Mouse (Mus musculus): ENCODE results near the gene Plekha6. TPM values are rescaled to one million over a fixed set of nuclear protein-coding genes. Genes with fewer than 3 reads are reported as not detected.

Gene Plekha6
- polyA plus RNA-seq, 1 experiment from 2014 or later, result 22.2 TPM

DNA sequence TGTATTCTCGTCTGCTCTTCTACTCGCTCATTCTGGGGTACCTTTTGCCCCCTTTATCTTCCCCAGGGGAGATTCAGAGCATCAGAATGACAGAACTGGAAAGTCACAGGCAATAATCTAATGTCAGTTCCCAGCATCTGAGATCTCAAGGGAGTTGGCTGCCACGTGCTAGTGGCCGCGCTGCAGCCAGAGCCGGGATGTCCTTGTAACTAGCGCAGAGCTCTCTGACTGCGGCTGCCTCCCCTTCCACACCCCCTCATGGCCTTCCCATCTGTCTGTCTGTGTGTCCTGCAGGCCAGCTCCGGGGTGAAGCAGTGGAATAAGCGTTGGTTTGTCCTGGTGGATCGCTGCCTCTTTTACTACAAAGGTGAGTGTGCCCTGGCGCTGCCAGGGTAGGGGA is 100.4 kb downstream of the Plekha6 start:
- DNase-seq (ENCODE audit: low spot score) (no peak), ATAC-seq (ENCODE audit: low FRiP score) (no peak)
- Histone ChIP-seq H3K4me2 (replicated peaks) (no peak overlapping the region), H3K4me3 (replicated peaks; ENCODE audit: low read length) (no peak overlapping the region), H3K4me1 (replicated peaks; ENCODE audit: control insufficient read depth, insufficient read depth, low read length) (peaks cover 17% of the 10 kb centered on the region), H3K27ac (no peak overlapping the region), H3K9me3 (ENCODE audit: control insufficient read depth, low read length) (no peaks in the 10 kb centered on the region), H3K9ac (no peak overlapping the region), H3K36me3 (replicated peaks; ENCODE audit: control insufficient read depth, insufficient read depth) (peaks cover 52% of the 10 kb centered on the region), H3K27me3 (ENCODE audit: control insufficient read depth, insufficient read depth, low read length) (no peaks in the 10 kb centered on the region)
- WGBS, result 42% methylated on average over 12 of the region's 12 CpGs

DNA sequence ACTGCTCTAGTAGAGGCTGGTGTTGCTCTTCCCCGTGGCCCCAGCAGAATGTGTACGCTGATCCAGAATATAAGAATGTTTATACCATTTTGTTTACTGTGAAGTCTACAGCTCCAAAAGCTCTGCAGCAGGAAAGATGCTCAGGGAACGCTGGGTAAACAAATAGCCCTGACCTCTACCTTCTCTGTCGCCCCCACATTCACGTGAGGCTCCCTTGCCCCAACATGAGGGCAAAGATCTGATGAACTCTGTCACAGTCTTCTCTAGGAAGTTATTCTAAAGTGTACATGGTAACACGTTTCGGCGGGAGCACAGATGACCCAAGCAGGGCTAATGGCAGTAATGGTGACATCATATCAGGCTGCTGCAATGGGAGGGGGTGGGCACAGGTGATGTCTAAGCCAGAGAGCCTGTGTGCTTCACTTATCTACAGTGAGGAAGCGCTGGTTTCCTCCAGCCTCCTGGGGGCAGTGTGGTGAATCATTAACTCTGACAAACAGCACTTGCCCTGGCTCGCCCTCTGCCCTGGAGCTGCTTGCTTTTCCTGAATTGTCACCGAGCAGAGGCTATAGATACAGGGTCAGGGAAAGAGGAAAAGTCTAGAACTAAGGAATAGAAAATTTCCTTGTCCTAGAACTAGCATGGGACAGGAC is 101.2 kb downstream of the Plekha6 start:
- peaks cover 17% of the 10 kb centered on the region for H3K4me1 ChIP-seq (replicated peaks; ENCODE audit: control insufficient read depth, insufficient read depth, low read length)
- no peaks in the 10 kb centered on the region for H3K9me3 ChIP-seq (ENCODE audit: control insufficient read depth, low read length)
- H3K36me3 ChIP-seq (replicated peaks; ENCODE audit: control insufficient read depth, insufficient read depth), result peaks cover 52% of the 10 kb centered on the region
- WGBS, result 64% methylated on average over 11 of the region's 11 CpGs
- H3K4me2 ChIP-seq (replicated peaks), result no peak overlapping the region
- ATAC-seq (ENCODE audit: low FRiP score) (no peak), DNase-seq (ENCODE audit: low spot score) (no peak)
- H3K9ac ChIP-seq, result no peak overlapping the region
- no peak overlapping the region for H3K27ac ChIP-seq
- H3K4me3 ChIP-seq (replicated peaks; ENCODE audit: low read length), result no peak overlapping the region
- H3K27me3 ChIP-seq (ENCODE audit: control insufficient read depth, insufficient read depth, low read length), result no peaks in the 10 kb centered on the region

DNA sequence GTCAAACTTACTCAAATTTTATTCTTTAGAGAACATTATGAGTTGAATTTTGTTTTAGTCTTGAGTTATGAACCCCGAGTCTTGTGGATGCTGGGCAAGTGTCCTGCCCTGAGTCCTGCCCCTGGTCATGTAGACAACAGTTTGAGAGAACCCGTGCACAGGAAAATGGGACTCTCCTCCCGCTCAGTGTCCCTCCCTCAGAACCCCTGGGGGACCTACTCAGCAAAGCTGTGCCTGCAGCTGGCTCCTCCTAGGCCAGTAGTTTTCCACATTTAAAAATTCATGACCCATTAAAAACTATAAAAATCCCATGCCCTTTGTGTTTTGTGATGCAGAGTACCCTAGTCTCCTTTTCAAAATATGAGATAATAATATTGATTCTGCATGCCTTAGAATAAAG is 103.1 kb downstream of the Plekha6 start:
- Histone ChIP-seq H3K27me3 (ENCODE audit: control insufficient read depth, insufficient read depth, low read length) (no peaks in the 10 kb centered on the region), H3K4me1 (replicated peaks; ENCODE audit: control insufficient read depth, insufficient read depth, low read length) (peaks cover 17% of the 10 kb centered on the region), H3K4me3 (replicated peaks; ENCODE audit: low read length) (no peak overlapping the region), H3K9ac (no peak overlapping the region), H3K27ac (no peak overlapping the region), H3K36me3 (replicated peaks; ENCODE audit: control insufficient read depth, insufficient read depth) (peaks cover 52% of the 10 kb centered on the region), H3K9me3 (ENCODE audit: control insufficient read depth, low read length) (no peaks in the 10 kb centered on the region), H3K4me2 (replicated peaks) (no peak overlapping the region)
- DNase-seq (ENCODE audit: low spot score) (no peak), ATAC-seq (ENCODE audit: low FRiP score) (no peak)
- WGBS, result 34% methylated on average over 3 of the region's 3 CpGs

DNA sequence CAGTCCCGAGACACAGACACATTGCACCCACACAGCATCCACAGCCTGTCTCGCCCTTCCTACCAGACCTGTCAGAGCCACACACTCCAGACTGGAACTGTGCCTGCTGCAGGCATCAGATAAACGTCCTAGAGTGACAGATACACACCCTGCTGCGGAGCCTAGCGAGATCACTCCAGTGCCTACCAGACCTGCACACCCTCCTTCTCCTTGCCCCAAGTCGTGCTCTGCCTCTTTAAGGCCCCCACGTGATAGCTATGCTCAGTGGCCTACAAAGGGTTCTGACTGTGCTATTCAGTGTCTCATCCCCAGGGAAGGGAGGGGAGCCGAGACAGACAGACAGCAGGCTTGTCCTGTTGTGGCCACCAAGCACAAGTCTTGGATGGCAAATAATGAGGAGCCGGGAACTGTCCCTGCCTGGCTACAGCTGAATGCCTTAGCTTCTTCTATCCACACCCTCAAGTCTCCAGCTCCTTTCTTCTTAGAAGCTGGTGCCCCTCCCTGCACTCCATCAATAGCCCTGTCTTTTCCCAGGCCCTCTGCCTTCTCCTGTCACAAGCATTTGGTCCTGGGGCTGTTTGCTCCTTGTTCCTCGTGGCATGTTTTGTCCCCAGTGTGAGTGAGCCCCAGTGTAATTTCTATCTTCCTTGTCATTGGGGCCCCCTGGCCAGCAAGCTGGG is 103.9 kb downstream of the Plekha6 start:
- H3K9ac ChIP-seq, result peak overlapping the region; percentile 12
- DNase-seq (ENCODE audit: low spot score), result no peak
- peak overlapping the region; percentile 62 for H3K27ac ChIP-seq
- WGBS, result 8% methylated on average over 10 of the region's 10 CpGs
- H3K27me3 ChIP-seq (ENCODE audit: control insufficient read depth, insufficient read depth, low read length), result no peaks in the 10 kb centered on the region
- peaks cover 17% of the 10 kb centered on the region for H3K4me1 ChIP-seq (replicated peaks; ENCODE audit: control insufficient read depth, insufficient read depth, low read length)
- peak; percentile 64; the same call in 1 of the 2 replicates for ATAC-seq (ENCODE audit: low FRiP score)
- no peak overlapping the region for H3K4me3 ChIP-seq (replicated peaks; ENCODE audit: low read length)
- no peak overlapping the region for H3K4me2 ChIP-seq (replicated peaks)
- peaks cover 52% of the 10 kb centered on the region for H3K36me3 ChIP-seq (replicated peaks; ENCODE audit: control insufficient read depth, insufficient read depth)
- H3K9me3 ChIP-seq (ENCODE audit: control insufficient read depth, low read length), result no peaks in the 10 kb centered on the region

DNA sequence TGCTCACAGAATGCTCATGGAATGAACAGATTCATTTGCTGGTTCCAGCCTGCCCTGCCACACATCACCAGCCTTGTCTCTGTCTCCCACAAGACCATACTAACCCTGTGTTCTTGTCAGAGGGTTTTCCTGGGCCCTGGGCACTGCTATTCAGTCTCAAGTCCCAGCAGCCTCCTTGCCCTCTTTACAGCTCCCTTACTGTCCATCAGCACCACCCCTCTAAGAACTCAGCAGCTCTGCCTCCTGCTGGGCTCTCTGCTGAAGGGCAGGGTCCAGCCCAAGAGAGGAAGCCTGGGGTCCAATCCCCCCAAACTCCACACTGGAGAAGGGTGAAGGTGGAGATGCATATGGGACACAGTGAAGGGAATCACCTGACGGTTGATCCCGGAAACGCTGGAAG is 104.5 kb downstream of the Plekha6 start:
- Histone ChIP-seq H3K4me1 (replicated peaks; ENCODE audit: control insufficient read depth, insufficient read depth, low read length) (peaks cover 17% of the 10 kb centered on the region), H3K27ac (peak overlapping the region; percentile 62; the same call in 1 of the 2 replicates), H3K27me3 (ENCODE audit: control insufficient read depth, insufficient read depth, low read length) (no peaks in the 10 kb centered on the region), H3K9me3 (ENCODE audit: control insufficient read depth, low read length) (no peaks in the 10 kb centered on the region), H3K36me3 (replicated peaks; ENCODE audit: control insufficient read depth, insufficient read depth) (peaks cover 53% of the 10 kb centered on the region), H3K4me2 (replicated peaks) (no peak overlapping the region), H3K9ac (no peak overlapping the region), H3K4me3 (replicated peaks; ENCODE audit: low read length) (no peak overlapping the region)
- 70% methylated on average over 3 of the region's 3 CpGs for WGBS
- DNase-seq (ENCODE audit: low spot score), result no peak
- no peak for ATAC-seq (ENCODE audit: low FRiP score)

DNA sequence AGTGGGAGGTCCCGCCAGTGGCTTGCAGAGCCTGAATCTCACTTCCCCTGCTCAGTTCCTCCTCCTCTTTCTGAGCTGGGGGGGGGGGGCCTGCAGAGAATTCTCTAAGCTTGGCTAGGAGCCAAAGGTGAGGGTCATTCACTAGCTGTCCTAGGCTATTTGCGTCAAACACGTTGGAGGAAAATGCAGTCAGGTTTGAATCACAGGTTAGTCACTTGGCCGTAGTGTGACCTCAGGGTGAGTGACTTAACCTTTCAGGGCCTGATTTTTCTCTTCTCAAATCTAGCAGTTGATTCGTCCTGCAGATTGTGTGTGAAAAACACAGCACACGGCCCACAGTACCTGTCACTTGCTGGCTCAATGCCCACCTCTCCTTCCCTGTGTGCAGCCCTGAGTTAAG is 106.3 kb downstream of the Plekha6 start:
- whole genome bisulfite sequencing, result 60% methylated on average over 6 of the region's 6 CpGs
- no peak overlapping the region for H3K4me3 ChIP-seq (replicated peaks; ENCODE audit: low read length)
- H3K4me1 ChIP-seq (replicated peaks; ENCODE audit: control insufficient read depth, insufficient read depth, low read length), result peaks cover 17% of the 10 kb centered on the region
- no peak overlapping the region for H3K9ac ChIP-seq
- no peaks in the 10 kb centered on the region for H3K27me3 ChIP-seq (ENCODE audit: control insufficient read depth, insufficient read depth, low read length)
- no peaks in the 10 kb centered on the region for H3K9me3 ChIP-seq (ENCODE audit: control insufficient read depth, low read length)
- H3K36me3 ChIP-seq (replicated peaks; ENCODE audit: control insufficient read depth, insufficient read depth), result peaks cover 63% of the 10 kb centered on the region
- no peak for DNase-seq (ENCODE audit: low spot score)
- H3K27ac ChIP-seq, result no peak overlapping the region
- H3K4me2 ChIP-seq (replicated peaks), result no peak overlapping the region
- ATAC-seq (ENCODE audit: low FRiP score), result no peak

DNA sequence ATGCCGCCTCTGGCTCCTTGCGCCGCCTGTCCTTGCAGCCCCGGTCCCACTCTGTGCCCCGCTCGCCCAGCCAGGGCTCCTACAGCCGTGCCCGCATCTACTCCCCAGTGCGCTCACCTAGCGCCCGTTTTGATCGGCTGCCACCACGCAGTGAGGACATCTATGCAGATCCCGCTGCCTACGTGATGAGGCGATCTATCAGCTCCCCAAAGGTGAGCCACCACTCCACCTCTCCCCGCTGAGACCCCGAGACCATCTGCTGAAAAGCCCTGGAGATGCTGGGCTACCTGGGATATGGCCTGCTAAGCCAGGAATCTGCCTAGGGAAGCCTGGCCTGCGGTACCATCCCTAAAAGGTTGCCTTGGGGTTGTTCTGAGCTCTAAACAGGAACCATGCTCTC is 110.2 kb downstream of the Plekha6 start:
- peaks cover 66% of the 10 kb centered on the region for H3K36me3 ChIP-seq (replicated peaks; ENCODE audit: control insufficient read depth, insufficient read depth)

DNA sequence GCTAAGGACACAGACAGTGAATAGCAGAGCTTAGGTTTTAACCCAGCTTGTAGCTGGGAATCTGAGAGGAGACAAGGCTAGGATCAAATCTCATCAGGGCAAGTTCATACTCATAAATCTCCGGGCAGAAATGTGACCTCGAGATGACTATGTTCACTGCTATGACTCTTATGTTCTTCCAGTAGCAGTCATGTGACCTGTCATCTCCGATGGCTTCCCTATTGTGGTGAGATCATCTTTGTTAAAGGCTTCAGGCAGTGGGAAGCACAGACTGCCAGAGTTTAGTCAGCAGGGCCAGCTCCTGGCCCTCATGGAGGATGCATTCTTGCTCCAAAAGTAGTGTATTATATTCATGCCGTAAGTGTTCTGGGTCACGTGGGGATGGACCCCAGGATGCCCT is 113.0 kb downstream of the Plekha6 start:
- no peaks in the 10 kb centered on the region for H3K9me3 ChIP-seq (ENCODE audit: control insufficient read depth, low read length)
- H3K27me3 ChIP-seq (ENCODE audit: control insufficient read depth, insufficient read depth, low read length), result no peaks in the 10 kb centered on the region
- 0 out of 2 replicates have a peak, but pooled peaks cover 11% of the 10 kb centered on the region for H3K4me1 ChIP-seq (replicated peaks; ENCODE audit: control insufficient read depth, insufficient read depth, low read length)
- WGBS, result 61% methylated on average over 5 of the region's 5 CpGs
- H3K36me3 ChIP-seq (replicated peaks; ENCODE audit: control insufficient read depth, insufficient read depth), result peaks cover 74% of the 10 kb centered on the region
- no peak overlapping the region for H3K9ac ChIP-seq
- no peak overlapping the region for H3K4me3 ChIP-seq (replicated peaks; ENCODE audit: low read length)
- H3K4me2 ChIP-seq (replicated peaks), result no peak overlapping the region
- no peak overlapping the region for H3K27ac ChIP-seq
- ATAC-seq (ENCODE audit: low FRiP score) (no peak), DNase-seq (ENCODE audit: low spot score) (no peak)

More for the DNA sequence above, 110.2 kb downstream of the Plekha6 start:
- Histone ChIP-seq H3K4me1 (replicated peaks; ENCODE audit: control insufficient read depth, insufficient read depth, low read length) (0 out of 2 replicates have a peak, but pooled peaks cover 6% of the 10 kb centered on the region), H3K27me3 (ENCODE audit: control insufficient read depth, insufficient read depth, low read length) (no peaks in the 10 kb centered on the region), H3K9ac (no peak overlapping the region), H3K27ac (no peak overlapping the region), H3K9me3 (ENCODE audit: control insufficient read depth, low read length) (no peaks in the 10 kb centered on the region), H3K4me3 (replicated peaks; ENCODE audit: low read length) (no peak overlapping the region), H3K4me2 (replicated peaks) (no peak overlapping the region)
- no peak for ATAC-seq (ENCODE audit: low FRiP score)
- WGBS, result 89% methylated on average over 19 of the region's 19 CpGs
- no peak for DNase-seq (ENCODE audit: low spot score)

DNA sequence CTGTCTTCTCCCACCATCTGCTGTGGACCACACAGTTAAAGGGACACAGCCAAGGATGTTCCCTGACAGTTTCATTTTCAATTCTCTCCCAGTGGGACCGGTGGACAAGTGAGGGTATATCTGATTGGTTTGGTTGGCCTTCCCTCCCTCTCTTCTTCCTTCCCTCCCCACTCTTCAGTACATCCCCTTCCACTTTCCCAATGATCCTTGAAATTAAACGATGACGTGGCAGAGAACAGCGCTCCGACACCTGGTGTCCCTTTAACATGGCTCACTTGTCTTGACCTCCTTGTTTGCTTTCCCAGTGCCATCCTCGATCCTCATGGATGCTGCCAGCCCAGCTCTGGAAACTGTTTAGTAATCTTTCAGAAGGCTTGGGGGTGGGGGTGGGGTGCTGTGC is 114.5 kb downstream of the Plekha6 start:
- WGBS, result 59% methylated on average over 6 of the region's 6 CpGs
- H3K9ac ChIP-seq, result no peak overlapping the region
- H3K36me3 ChIP-seq (replicated peaks; ENCODE audit: control insufficient read depth, insufficient read depth), result peaks cover 74% of the 10 kb centered on the region
- DNase-seq (ENCODE audit: low spot score) (no peak), ATAC-seq (ENCODE audit: low FRiP score) (no peak)
- H3K4me2 ChIP-seq (replicated peaks), result no peak overlapping the region
- no peak overlapping the region for H3K4me3 ChIP-seq (replicated peaks; ENCODE audit: low read length)
- no peaks in the 10 kb centered on the region for H3K9me3 ChIP-seq (ENCODE audit: control insufficient read depth, low read length)
- H3K27me3 ChIP-seq (ENCODE audit: control insufficient read depth, insufficient read depth, low read length), result no peaks in the 10 kb centered on the region
- 0 out of 2 replicates have a peak, but pooled peaks cover 11% of the 10 kb centered on the region for H3K4me1 ChIP-seq (replicated peaks; ENCODE audit: control insufficient read depth, insufficient read depth, low read length)
- H3K27ac ChIP-seq, result no peak overlapping the region

Data from hindbrain, embryonic 14.5 days (tissue).